9 mouse cellular contexts compared by ENCODE assay signal in the genomic region with DNA sequence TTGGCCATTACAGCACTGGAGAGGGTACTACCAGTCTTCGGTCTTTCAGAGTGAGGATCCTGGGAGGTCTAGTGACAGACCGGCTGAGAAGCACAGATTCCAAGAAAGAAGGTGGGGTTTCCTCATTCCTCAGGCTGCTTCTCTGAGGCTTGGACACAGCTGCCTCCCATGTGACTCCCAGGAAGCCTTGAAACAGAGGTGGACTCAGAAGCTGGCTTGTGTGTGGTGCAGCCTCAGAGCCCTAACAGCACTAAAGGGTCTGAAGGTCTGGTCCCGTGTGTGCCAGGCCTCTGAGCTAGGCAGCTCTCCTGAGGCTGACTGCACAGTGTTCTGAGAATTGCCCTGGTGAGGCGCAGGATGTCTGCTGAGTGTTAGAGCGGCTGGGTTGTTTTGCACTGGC. TPM values are rescaled to one million over a fixed set of nuclear protein-coding genes. Genes with fewer than 3 reads are reported as not detected.
A peak's percentile ranks its signal among the peaks of the same experiment; 100 is the strongest.
DNase-seq lines count a peak whose midpoint lies in the region; ATAC-seq lines count a peak whose summit lies in the region.
"Had no signal": no experiment of that assay in that cellular context is flagged by ENCODE, and none has a peak within 500 bp of the region (broad histone marks: within the 10 kb centered on the region; RNA-seq: fewer than 3 reads in every experiment).

No protein-coding gene starts in this region.

- 65% methylated on average over 5 of the region's 5 CpGs for WGBS in kidney, embryonic 15.5 days
- WGBS in heart, embryonic 10.5 days = 59% methylated on average over 5 of the region's 5 CpGs
- 39% methylated on average over 5 of the region's 5 CpGs for WGBS in limb, embryonic 15.5 days

- no peaks in the 10 kb centered on the region for H3K36me3 ChIP-seq in kidney, embryonic 15.5 days
- no peaks in the 10 kb centered on the region for H3K36me3 ChIP-seq in heart, embryonic 10.5 days
- H3K36me3 ChIP-seq in limb, embryonic 15.5 days = no peaks in the 10 kb centered on the region
- H3K36me3 ChIP-seq: forebrain, embryonic 12.5 days had no signal

- peak overlapping the region; percentile 15; the same call in 1 of the 2 replicates for H3K27ac ChIP-seq in kidney, embryonic 15.5 days
- peak overlapping the region; percentile 40; the same call in 1 of the 2 replicates for H3K27ac ChIP-seq in brown adipose tissue, adult 24 weeks (replicated peaks; ENCODE audit: low read depth, low read length)
- peak overlapping the region; percentile 75 for H3K27ac ChIP-seq in heart, embryonic 10.5 days
- H3K27ac ChIP-seq in limb, embryonic 15.5 days = peak overlapping the region; percentile 79
- H3K27ac ChIP-seq: forebrain, embryonic 12.5 days had no signal

- no peaks in the 10 kb centered on the region for H3K9me3 ChIP-seq in kidney, embryonic 15.5 days (replicated peaks)
- H3K9me3 ChIP-seq in heart, embryonic 10.5 days = no peaks in the 10 kb centered on the region
- no peaks in the 10 kb centered on the region for H3K9me3 ChIP-seq in limb, embryonic 15.5 days
- H3K9me3 ChIP-seq: forebrain, embryonic 12.5 days had no signal

- no peak overlapping the region for H3K4me3 ChIP-seq in kidney, embryonic 15.5 days (replicated peaks)
- H3K4me3 ChIP-seq in brown adipose tissue, adult 24 weeks (ENCODE audit: insufficient read depth, low read depth, low read length) = no peak overlapping the region
- H3K4me3 ChIP-seq in heart, embryonic 10.5 days = no peak overlapping the region
- H3K4me3 ChIP-seq in limb, embryonic 15.5 days = no peak overlapping the region
- H3K4me3 ChIP-seq: forebrain, embryonic 12.5 days had no signal

- DNase-seq in kidney, adult 11 months = no peak
- DNase-seq in heart, embryonic 10.5 days (ENCODE audit: low spot score) = peak; percentile 72
- DNase-seq in frontal cortex, postnatal 36 days (ENCODE audit: low spot score in 2 of 2) = no peak
- no peak for DNase-seq in cerebellum, postnatal 14 days
- no peak for DNase-seq in thymus, postnatal 4 days

- H3K4me1 ChIP-seq in kidney, embryonic 15.5 days = peaks cover 16% of the 10 kb centered on the region
- peaks cover 11% of the 10 kb centered on the region for H3K4me1 ChIP-seq in brown adipose tissue, adult 24 weeks (ENCODE audit: control insufficient read depth, insufficient read depth, insufficient read length, low read length)
- peaks cover 18% of the 10 kb centered on the region for H3K4me1 ChIP-seq in heart, embryonic 10.5 days
- H3K4me1 ChIP-seq in limb, embryonic 15.5 days = peaks cover 24% of the 10 kb centered on the region
- H3K4me1 ChIP-seq: forebrain, embryonic 12.5 days had no signal

- H3K4me2 ChIP-seq in kidney, embryonic 15.5 days = no peak overlapping the region
- H3K4me2 ChIP-seq in limb, embryonic 15.5 days = 0 out of 2 replicates have a peak overlapping the region, but pooled peaks have one; percentile 1
- H3K4me2 ChIP-seq: forebrain, embryonic 12.5 days had no signal

- H3K27me3 ChIP-seq in kidney, embryonic 15.5 days = no peaks in the 10 kb centered on the region
- H3K27me3 ChIP-seq in heart, embryonic 10.5 days (ENCODE audit: insufficient read depth, poor library complexity, severe bottlenecking) = no peaks in the 10 kb centered on the region
- H3K27me3 ChIP-seq in limb, embryonic 15.5 days = no peaks in the 10 kb centered on the region
- H3K27me3 ChIP-seq: forebrain, embryonic 12.5 days had no signal

- H3K9ac ChIP-seq in kidney, embryonic 15.5 days = no peak overlapping the region
- H3K9ac ChIP-seq in limb, embryonic 15.5 days = no peak overlapping the region
- H3K9ac ChIP-seq: forebrain, embryonic 12.5 days had no signal

- no peak for ATAC-seq in kidney, embryonic 15.5 days (replicated peaks; ENCODE audit: low FRiP score)
- no peak for ATAC-seq in limb, embryonic 15.5 days (ENCODE audit: insufficient number of reproducible peaks, low FRiP score, low TSS enrichment, low read depth)

RNA-seq across cellular contexts. Expression of a gene that starts 18.3 kb away (rescaled TPM):
- not detected in 2 replicates for polyA plus RNA-seq in kidney, embryonic 15.5 days (2015; fragmentation: Nextera tagmentation; extraction: Ambion mirVana)
- polyA plus RNA-seq in brown adipose tissue, adult 24 weeks (2012; ENCODE audit: insufficient read depth, insufficient read length, missing spikeins) = not detected in 2 replicates
- not detected in 2 replicates for polyA plus RNA-seq in heart, embryonic 10.5 days (2016; fragmentation: Nextera tagmentation; extraction: Ambion mirVana)
- 0.98 and 1.2 TPM in 2 replicates for polyA plus RNA-seq in limb, embryonic 15.5 days (2015; fragmentation: Nextera tagmentation; extraction: Ambion mirVana)
- polyA plus RNA-seq: forebrain, embryonic 12.5 days had no signal

RNA-seq across cellular contexts. Expression of a gene that starts 29.3 kb away (rescaled TPM):
- polyA plus RNA-seq in kidney, embryonic 15.5 days (2015; fragmentation: Nextera tagmentation; extraction: Ambion mirVana) = 19.4 and 22.0 TPM in 2 replicates
- polyA plus RNA-seq in brown adipose tissue, adult 24 weeks (2012; ENCODE audit: insufficient read depth, insufficient read length, missing spikeins) = 9.2 and 10.1 TPM in 2 replicates
- 11.7 and 14.4 TPM in 2 replicates for polyA plus RNA-seq in heart, embryonic 10.5 days (2016; fragmentation: Nextera tagmentation; extraction: Ambion mirVana)
- 11.5 and 14.1 TPM in 2 replicates for polyA plus RNA-seq in limb, embryonic 15.5 days (2015; fragmentation: Nextera tagmentation; extraction: Ambion mirVana)

Comparison
In these comparisons a context has a peak if more than half of its experiments do, and no peak if none do; other contexts are left out.
1. H3K27ac ChIP-seq: peak in every context shown above with its lines; median percentile 79 in limb, embryonic 15.5 days; 75 in heart, embryonic 10.5 days; 40 in brown adipose tissue, adult 24 weeks; 15 in kidney, embryonic 15.5 days.